Mouse (Mus musculus) embryo, embryonic 9.5 days (tissue): Measurements from ENCODE around the gene Irf4.

Experiments
- DNase-seq: peaks from one replicate; pipeline ENCODE4 v3.0.0-alpha.2; 2017; ENCODE audit errors: extremely low spot score

Irf4 gene

DNA sequence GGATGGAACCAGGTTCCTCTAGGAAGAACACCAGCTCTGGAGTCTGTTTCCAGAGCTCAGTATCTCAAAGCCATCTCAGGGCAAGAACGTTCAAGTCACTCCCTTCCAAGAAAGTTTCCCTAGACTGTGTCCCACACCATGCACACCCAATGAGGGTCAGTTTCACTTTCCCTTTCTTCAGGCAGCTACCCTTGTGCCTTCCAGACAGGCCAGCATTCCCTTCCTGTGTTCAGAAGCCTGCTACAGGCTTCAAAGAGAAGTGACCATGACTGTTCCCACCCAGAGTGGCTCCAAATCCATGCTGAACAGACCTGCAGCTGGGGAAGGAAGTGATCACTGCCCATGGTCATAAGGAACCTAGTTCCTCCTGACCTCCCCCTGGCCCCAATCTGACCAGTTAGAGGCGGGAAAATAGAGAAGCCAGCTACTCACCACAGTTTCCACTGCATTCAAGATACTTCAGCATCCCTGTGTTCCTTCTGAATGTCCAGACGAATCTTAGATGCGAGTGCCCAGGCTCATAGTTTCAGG, 10.7 kb upstream of the Irf4 start:
- no peak for DNase-seq

- no peak for DNase-seq
These were observed 7.9 kb upstream of the Irf4 start for GRCm38 (mm10) chr13:30741172-30741571.

- DNase-seq, result no peak
These were observed 6.5 kb upstream of the Irf4 start for GRCm38 (mm10) chr13:30742411-30742970.

DNA sequence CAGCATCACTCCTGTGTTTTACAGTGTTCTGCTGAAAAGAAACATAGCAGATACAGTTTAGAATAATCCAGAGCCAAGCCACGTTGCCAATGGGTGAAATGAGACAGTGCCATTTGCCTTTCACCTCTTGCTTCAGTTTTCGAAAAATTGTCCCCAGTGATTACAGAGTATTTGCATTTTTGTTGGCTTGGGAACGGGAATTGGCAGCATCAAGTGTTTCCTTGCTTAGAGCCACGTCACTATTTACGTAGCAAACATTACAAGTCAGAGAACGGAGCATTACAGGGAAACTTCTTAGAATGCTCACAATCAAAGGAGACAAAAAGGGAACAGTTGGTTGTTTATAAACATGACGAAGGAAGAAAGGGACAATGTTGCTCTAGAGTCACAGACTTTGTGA, 3.9 kb upstream of the Irf4 start:
- DNase-seq, result no peak

DNA sequence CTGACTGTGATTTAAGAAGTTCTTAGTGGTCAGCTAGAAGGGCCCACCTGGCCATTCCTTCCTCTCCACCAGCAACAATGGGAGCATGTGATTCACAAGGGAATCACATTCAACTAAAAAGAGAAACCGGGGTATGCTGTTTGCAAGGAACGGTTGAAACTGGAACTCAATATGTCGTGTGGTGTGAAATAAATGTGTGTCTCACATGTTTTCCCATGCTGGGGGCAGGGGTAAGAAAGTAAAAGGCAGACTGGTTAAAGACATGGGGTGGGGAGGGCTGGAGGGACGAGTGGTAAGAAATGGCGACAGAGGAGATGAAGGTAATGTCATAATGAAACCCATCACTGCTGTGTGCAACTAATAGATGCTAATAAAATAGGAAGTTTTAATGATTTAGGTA, 2.0 kb upstream of the Irf4 start:
- DNase-seq, result no peak

DNA sequence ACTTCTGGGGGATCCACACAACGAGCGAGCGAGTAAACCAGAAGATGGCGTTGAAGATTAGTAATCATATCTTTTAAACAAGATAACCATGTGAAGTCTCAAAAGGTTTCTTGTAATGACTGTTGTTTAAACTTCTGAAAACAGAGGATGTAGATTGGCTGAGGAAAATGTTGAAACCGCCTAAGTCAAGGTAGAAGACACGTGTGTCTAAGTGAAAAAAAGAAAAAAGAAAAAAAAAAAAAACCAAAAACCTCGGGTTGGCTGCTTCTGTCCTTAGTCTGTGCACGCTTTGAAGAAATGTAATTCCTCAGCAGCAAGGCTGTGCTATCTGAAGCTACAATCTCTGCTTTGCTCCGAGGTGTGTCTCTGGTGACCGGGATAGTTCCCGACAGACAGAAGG, 1.5 kb upstream of the Irf4 start:
- no peak for DNase-seq

DNA sequence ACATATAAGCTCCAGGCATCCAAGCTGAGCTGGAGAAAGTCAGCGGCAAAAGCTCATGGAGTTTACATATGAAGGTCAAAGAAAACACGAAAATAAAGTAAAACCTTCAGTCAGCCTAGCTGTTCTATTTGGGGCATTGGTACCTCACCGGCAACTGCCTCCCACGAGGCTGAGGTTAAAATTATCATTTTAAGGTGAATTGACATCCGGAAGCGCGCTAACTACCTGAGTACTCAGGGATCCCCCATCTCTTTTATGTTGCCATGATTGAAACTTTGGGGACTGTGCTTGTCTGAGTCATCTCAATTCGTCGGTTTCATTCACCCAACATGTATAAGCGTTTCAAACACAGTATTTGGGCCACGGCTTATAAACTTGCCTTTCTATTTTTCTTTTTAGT, 705 bp upstream of the Irf4 start:
- DNase-seq, result no peak

GRCm38 (mm10) chr13:30749557-30750141, 623 bp downstream of the Irf4 start:
- DNase-seq, result peak; percentile 17

GRCm38 (mm10) chr13:30750461-30751303, 1.7 kb downstream of the Irf4 start:
- DNase-seq, result peak; percentile 48

GRCm38 (mm10) chr13:30751304-30751580, 2.2 kb downstream of the Irf4 start:
- no peak for DNase-seq

DNA sequence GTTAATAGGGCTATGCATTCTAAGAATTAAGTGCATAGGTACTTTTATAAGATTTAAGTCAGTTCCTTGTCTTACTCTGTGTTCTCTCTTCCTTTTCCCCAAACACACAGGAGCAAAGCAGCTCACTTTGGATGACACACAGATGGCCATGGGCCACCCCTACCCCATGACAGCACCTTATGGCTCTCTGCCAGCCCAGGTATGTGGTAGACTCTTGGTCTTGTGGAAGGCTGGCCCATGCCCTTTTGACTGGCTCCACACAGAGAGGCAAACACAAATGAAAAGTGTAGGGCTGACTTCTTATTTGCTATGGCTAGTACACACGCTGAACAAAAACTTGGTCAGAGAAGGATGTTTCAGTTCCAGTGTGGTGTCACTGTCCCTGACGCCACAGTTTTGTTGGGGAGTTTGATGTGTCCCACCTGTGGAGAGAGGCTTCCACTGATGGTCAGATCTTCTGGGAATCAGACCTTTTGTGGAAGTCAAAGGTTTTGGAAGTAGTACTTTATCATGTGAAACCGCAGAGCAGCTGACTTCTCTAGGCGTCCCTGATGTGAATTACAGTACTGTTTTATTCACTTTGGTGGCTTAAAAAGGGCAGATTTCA, 3.7 kb downstream of the Irf4 start:
- DNase-seq, result no peak

GRCm38 (mm10) chr13:30753441-30753840, 4.4 kb downstream of the Irf4 start:
- no peak for DNase-seq

GRCm38 (mm10) chr13:30754066-30754465, 5.0 kb downstream of the Irf4 start:
- DNase-seq, result no peak

DNA sequence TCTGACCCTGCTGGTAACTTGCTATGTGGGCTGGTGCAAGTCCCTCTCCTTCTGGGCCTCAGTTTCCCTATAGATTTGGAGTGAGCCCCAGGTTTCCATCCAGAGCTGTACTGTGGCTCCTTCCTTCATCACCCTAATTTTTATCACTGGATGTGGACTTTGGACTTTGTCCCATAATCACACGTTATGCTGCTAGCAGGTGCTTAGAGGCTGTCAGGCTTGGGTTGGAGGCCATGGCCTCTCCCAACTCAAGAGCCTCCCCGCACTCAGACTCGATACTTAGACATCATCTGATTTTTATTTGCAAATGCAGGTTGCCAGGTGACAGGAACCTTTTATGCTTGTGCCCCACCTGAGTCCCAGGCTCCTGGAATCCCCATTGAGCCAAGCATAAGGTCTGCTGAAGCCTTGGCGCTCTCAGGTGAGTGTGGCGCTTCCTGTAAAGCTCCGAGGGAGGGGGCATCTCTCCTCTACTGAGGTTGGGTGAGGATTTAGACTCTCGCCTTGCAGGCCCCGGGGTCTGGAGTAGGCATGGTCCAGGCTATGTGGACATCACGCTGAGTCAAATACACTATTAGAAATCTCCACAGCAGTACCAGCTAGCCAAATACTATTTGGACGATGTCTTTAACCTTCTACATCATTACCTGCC, 5.9 kb downstream of the Irf4 start:
- no peak for DNase-seq

GRCm38 (mm10) chr13:30755577-30755976, 6.6 kb downstream of the Irf4 start:
- DNase-seq, result no peak

DNA sequence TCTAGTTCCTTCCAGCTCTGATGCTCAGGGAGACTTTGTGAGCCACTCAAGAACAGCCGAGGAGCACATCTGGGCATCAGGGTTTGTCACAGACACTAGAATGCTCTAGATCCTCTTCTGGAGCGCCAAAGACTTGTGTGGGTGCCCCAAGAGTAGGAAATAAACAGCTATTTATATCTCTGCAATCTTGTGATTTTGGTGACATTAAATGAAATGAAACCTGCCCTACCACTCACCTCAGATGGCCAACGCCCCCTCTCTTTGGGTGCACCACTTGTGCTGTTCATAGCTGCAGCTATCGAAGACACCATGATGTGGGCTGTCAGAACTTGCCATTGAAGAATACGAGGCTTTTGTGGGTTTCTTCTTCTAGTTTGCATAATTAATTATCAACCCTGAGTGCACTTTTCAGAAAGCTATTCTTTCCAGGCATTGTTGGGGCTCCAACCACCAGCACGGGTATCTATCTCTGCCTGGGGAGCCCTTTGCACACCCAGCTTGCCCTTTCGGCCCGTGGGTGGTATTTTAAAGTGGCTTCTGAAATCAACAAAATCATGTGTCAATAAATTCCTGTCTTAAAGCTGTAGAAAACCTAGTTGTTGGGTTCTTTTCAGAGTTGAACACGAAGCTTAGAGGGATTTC, 7.1 kb downstream of the Irf4 start:
- no peak for DNase-seq

DNA sequence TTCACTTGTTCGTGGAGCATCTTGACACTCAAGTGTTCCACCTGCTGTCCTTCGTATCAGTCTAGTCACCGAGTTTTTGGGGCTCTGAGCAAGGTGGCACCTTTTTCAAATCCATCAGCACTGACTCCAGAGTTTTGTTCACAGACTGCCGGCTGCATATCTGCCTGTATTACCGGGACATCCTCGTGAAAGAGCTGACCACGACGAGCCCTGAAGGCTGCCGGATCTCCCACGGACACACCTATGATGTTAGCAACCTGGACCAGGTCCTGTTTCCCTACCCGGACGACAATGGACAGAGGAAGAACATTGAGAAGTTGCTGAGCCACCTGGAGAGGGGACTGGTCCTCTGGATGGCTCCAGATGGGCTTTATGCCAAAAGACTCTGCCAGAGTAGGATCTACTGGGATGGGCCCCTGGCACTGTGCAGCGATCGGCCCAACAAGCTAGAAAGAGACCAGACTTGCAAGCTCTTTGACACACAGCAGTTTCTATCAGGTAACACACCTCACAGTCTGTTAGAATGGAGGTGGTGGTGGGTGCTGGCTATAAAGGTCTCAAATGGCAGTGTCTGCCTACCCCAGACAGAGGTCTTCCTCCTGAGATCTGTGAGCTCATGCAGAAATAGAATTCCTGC, 8.4 kb downstream of the Irf4 start:
- no peak for DNase-seq

DNA sequence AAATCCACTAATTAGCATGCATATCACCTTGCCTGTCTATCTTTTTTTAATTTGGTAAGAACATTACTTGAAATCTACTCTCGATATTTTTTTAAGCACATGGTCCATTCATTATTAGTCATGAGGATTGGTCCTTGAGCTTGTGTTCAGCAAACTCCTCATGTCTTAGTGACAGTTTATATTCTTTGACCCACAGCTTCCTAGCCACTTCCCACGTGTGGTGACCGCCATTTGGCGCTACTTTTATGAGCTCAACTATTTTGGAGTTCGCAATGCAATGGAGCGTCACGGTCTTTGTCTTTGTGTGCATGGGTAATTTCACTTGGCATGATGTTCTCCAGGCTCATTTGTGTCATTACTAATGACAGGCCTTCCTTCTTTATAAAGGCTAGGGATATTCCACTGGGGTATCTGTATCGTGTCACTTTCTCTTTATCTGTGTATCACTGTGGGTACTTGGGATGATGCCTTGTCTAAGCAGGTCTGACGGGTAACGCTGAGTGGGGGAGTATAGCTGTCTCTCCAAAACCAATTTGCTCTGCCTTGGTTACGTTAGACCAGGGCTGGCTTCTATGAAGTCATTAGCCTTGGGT, 9.9 kb downstream of the Irf4 start:
- DNase-seq, result no peak

DNA sequence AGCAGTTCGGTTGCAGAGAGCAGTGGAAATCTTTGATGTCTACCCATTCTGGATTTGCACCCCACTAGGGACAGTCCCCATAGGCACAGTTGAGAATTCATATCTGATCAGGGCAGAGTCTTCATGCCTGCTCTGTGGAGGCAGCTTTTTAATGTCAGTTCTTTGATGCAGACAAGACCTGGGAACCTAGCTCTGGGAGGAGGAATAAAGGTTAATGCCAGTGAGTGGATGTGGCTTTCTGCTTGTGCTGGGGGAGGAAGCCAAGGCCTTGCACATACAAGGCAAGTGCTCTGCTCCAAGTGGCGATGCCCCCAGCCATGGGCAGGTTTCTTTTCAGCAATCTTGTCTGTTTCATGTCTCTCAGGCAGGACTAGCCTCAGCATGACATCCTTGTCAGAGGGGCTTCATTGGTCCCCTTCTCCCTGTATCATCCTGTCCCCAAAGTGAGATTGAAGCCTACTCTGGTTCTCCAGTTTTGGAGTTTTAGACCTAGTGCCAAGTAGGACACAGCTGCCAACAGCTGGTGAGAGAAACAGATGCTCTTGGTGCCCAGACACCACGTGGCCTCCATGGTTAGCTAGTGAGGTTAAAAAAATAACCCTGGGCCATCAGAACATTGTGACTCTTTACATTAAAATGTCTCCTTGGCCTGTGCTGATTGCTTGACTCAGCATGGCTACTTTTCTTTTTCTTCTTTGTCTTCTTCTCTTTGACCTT, 11.5 kb downstream of the Irf4 start:
- DNase-seq, result no peak

- DNase-seq, result no peak
These were observed 12.2 kb downstream of the Irf4 start for GRCm38 (mm10) chr13:30761151-30761631.
